Mouse (Mus musculus) kidney, adult 2 months (tissue): ENCODE measurements around the gene Abce1. TPM values are rescaled to one million over a fixed set of nuclear protein-coding genes. Genes with fewer than 3 reads are reported as not detected.

Source experiments
- DNase-seq: peaks from one replicate; pipeline ENCODE4 v3.0.0; 2021
- H3K27ac ChIP-seq: fragments of 200-500 bp; 2 replicates; pipeline ENCODE4 v1.5.1; 2012; ENCODE audit warnings: low read depth, low read length, control low read depth, inconsistent platforms; ENCODE audit not compliant: insufficient read depth
- H3K27me3 ChIP-seq: fragments of 200-500 bp; replicated peaks from 2 replicates; pipeline ENCODE4 v1.6.1; 2012; ENCODE audit warnings: mild to moderate bottlenecking, moderate library complexity, low read length, inconsistent platforms; ENCODE audit not compliant: control insufficient read depth, insufficient read depth
- H3K36me3 ChIP-seq: fragments of 200-500 bp; 2 replicates; pipeline ENCODE4 v1.6.1; 2012; ENCODE audit warnings: mild to moderate bottlenecking, moderate library complexity, low read length, inconsistent platforms; ENCODE audit not compliant: control insufficient read depth, insufficient read depth
- H3K4me1 ChIP-seq: fragments of 200-500 bp; 2 replicates; pipeline ENCODE4 v1.6.1; 2011; ENCODE audit warnings: low read length; ENCODE audit not compliant: control insufficient read depth, insufficient read depth
- H3K4me3 ChIP-seq: fragments of 200-500 bp; 2 replicates; pipeline ENCODE4 v1.5.1; 2011; ENCODE audit warnings: mild to moderate bottlenecking, low read depth, low read length, control low read depth; ENCODE audit not compliant: insufficient read depth
- CTCF ChIP-seq: fragments of 200-500 bp; conservative IDR thresholded peaks from 2 replicates; pipeline ENCODE4 v1.5.1; 2011; ENCODE audit warnings: low read depth, mild to moderate bottlenecking, control low read depth, low read length, moderate library complexity, mixed read lengths; ENCODE audit not compliant: insufficient read depth, insufficient read length
- POLR2A ChIP-seq: fragments of 200-500 bp; IDR thresholded peaks from one replicate; pipeline ENCODE4 v1.6.1; 2011; ENCODE audit warnings: low read depth, low read length, control low read depth
- WGBS: fragments of 180-500 bp; shearing (Covaris S2); methylation state at CpG from one replicate; pipeline ENCODE4 v1.1.7; 2018; 5-methylcytosine and 5-hydroxymethylcytosine counted together
- polyA plus RNA-seq: library from polyadenylated mRNA; depleted of rRNA; stranded (reverse); fragments of >200 nt; gene quantifications from 2 replicates; pipeline ENCODE4 v1.2.3, GENCODE M21; 2012; rRNA removed

Abce1 gene
- polyA plus RNA-seq, 1 experiment, result 17.0 TPM

DNA sequence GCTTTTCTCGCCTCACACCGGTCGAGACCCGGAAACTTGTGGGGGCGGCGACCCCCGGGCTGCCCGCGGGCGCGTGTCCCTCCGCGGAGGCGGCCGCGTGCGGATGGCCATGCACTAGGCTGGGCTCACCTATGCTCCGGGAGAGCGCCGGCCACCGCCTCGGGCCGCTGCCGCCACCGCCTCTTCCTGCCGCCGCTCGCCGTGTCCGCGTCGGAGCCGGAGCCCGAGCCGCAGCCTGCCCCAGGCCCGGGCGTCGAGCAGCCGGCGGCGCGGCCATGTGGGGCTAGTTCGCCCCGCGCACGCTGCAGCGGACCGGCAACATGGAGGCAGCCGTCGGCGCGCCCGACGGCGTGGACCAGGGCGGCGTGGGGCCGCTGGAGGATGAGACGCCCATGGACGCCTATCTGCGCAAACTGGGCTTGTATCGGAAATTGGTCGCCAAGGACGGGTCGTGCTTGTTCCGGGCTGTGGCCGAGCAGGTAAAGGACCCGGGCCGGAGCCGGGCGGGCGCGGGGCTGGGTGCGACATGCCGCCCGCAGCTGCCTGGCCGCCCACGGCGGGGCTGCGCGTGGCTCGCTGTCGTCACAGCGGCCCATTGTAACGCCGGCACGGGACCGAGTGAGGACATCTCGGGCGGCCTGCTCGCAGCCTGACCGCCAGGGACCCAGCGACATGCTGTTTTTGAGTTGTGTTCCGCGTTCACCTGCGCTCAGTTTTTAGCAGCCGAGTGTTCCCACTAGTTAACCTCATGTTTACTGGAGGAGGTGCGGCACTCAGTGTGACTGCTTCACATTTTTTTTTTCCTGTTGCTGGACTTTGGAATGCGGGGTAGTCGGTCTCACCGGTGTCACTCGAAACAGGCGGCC lies 71.7 kb downstream of the Abce1 start, which contains the start of gene Otud4:
TSS of gene Otud4 (plus strand) at position 33 of the 866 bp plus-strand sequence.
- peak within 1 kb of the TSS; percentile 88 for H3K27ac ChIP-seq
- no peaks in the 10 kb centered on the region for H3K27me3 ChIP-seq
- TF ChIP-seq CTCF, result 0 out of 2 replicates have a peak, but pooled peaks have one; percentile 2
- no peak for TF ChIP-seq POLR2A
- peaks cover 13% of the 10 kb centered on the region for H3K4me1 ChIP-seq
- DNase-seq, result peak; percentile 75
- H3K36me3 ChIP-seq, result peaks cover 3% of the 10 kb centered on the region
- WGBS, result under 1% methylated on average over 103 of the region's 103 CpGs
- peak within 1 kb of the TSS; percentile 84 for H3K4me3 ChIP-seq

DNA sequence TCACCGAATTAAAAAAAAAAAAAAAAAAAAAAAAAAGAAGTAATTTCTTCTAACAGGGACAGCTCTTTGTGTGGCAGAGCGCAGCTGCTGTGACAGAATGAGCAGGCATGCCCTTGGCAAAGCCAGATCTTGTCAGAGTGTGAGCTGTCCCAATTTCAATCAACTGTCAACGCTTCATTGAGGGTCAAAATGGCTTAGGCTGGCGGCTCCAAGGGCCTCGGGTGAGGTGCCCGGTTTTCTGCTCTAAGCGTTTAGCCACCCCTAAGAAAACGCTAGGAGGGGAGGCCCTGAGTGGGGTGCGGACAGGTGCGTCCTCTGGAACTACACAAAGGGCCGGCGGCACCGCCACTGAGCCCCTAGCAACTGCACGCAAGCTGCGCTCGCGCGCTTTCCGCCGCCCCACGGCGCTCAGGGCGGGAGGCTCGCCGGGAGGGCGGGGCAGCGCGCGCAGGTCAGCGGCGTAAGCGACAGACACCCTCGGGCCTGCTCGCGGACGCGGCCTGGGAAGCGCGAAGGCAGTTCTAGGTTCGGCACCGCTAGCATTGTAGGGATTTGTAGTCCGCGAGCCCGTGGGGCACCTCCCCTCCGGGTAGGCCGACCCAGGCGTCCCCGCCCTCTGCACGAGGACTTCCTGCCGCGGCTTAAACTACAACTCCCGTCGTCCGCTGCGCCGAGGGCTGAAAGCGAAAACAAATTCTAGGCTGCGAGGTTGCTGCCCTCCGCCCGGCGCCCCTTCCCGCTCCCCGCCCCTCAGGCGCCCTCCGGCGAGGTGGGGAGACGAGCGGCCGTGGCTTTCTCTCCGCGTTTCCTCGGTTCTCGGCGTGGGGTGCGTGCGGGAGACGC lies 72.6 kb downstream of the Abce1 start:
- DNase-seq, result peak; percentile 99
- Histone ChIP-seq H3K27ac (peak overlapping the region; percentile 88), H3K4me3 (peak overlapping the region; percentile 84), H3K27me3 (no peaks in the 10 kb centered on the region), H3K36me3 (no peaks in the 10 kb centered on the region; the same call in 1 of the 2 replicates), H3K4me1 (peaks cover 13% of the 10 kb centered on the region)
- WGBS, result under 1% methylated on average over 77 of the region's 77 CpGs
- TF ChIP-seq POLR2A (peak; percentile 47), CTCF (no peak)

DNA sequence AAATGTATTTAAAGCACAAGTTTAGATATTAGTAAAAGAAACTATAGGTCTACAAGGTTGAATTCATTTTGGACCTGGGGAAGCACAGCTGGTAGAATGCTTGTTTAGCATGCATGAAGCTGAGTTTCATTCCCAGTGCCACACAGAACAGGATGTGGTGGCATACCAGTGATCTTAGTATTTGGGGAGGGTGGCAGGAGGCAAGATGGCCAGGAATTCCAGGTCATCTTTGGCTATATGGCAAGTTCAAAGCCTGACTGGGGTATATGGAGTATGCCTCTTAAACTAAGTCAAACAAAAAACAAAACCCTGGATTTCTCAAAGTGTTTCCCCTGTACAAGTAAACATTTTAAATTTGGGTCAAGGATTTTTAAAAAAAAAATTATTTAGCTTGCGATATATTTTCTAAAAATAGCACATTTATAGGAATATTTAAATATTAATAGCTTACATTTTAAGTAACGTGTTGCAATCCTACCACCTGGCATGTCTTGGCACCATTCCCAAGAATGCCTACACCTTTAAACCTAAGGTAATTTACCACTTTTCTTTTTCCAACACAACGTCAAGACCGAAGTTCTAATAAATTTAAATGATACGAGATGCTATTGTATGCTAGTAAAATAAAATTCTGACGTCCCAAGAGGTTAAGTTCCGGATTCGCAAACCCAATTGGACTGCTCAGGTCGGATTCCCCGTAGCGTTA lies 73.4 kb downstream of the Abce1 start:
- TF ChIP-seq CTCF (no peak), POLR2A (no peak)
- peak overlapping the region; percentile 82; the same call in 1 of the 2 replicates for H3K27ac ChIP-seq
- no peaks in the 10 kb centered on the region for H3K36me3 ChIP-seq
- DNase-seq, result peak; percentile 36
- no peaks in the 10 kb centered on the region; the same call in 1 of the 2 replicates for H3K27me3 ChIP-seq
- H3K4me3 ChIP-seq, result peak overlapping the region; percentile 70
- H3K4me1 ChIP-seq, result peaks cover 13% of the 10 kb centered on the region
- WGBS, result 2% methylated on average over 11 of the region's 11 CpGs

DNA sequence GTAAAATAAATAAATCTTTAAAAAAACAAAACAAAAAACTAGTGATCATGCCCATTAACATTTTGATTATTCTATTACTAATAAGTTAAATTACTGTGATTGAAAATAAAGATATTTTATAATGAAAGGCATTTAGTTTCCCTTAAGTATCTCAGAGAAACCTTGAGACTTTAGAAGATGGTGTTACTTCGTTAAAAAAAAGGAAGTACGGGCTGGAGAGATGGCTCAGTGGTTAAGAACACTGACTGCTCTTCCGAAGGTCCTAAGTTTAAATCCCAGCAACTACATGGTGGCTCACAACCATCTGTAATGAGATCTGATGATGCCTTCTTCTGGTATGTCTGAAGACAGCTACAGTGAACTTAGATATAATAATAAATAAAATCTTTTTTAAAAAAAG lies 74.3 kb downstream of the Abce1 start:
- H3K27ac ChIP-seq, result no peak overlapping the region
- TF ChIP-seq CTCF, result no peak
- H3K4me1 ChIP-seq, result peaks cover 10% of the 10 kb centered on the region
- 84% methylated on average over 3 of the region's 3 CpGs for WGBS
- H3K27me3 ChIP-seq, result no peaks in the 10 kb centered on the region; the same call in 1 of the 2 replicates
- DNase-seq, result no peak
- no peaks in the 10 kb centered on the region for H3K36me3 ChIP-seq
- H3K4me3 ChIP-seq, result no peak overlapping the region

DNA sequence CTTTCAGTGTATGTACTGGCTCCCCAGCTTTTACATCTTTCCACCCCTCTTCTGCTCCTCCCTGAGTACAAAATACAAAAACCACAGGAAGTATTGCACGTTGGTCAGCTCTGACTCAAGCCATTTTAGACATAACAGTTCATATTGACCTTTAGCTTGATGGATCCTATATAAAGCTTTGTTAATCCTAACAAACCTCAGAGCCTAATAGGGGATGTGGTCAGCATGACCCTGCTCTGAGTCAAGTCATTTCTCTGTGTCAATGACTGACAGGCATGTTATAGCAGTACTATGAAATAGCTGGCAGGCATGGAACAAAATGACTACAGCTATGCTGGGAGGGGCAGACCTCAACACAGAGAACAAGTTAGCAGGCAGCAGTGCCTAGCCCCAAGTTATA lies 75.4 kb downstream of the Abce1 start:
- DNase-seq, result no peak
- Histone ChIP-seq H3K4me3 (no peak overlapping the region), H3K27ac (no peak overlapping the region), H3K36me3 (no peaks in the 10 kb centered on the region), H3K4me1 (peaks cover 3% of the 10 kb centered on the region), H3K27me3 (no peaks in the 10 kb centered on the region; the same call in 1 of the 2 replicates)
- TF ChIP-seq CTCF (no peak), POLR2A (no peak)
- 69% methylated on average over 1 of the region's 1 CpGs for WGBS

DNA sequence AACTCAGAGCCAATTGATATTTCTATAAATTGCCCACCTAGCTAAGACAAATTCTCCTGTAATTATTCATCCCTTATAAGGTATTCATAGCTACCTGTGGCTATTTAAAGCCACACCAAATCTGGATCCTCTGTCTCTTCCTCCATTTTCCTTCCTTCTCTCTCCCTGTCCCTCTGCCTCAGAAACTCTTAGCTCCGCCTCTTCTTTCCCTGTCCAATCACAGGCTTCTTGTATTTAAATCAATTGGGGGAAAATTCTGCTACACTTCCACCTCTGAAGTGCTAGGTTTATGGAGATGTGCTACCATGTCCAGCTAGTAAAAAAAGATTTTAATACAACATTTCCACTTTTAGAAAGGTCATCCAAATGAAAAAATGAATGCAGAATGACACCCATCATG lies 76.0 kb downstream of the Abce1 start:
- TF ChIP-seq CTCF (no peak), POLR2A (no peak)
- Histone ChIP-seq H3K4me1 (no peaks in the 10 kb centered on the region; the same call in 1 of the 2 replicates), H3K27me3 (no peaks in the 10 kb centered on the region; the same call in 1 of the 2 replicates), H3K36me3 (no peaks in the 10 kb centered on the region), H3K27ac (no peak overlapping the region), H3K4me3 (no peak overlapping the region)
- DNase-seq, result no peak
- 90% methylated on average over 1 of the region's 1 CpGs for WGBS

Other genes starting within 250 kb of the Abce1 start
- gene Otud4, start 72.1 kb downstream of the Abce1 start, polyA plus RNA-seq, result 14.0 and 19.1 TPM in 2 replicates
- gene Anapc10, start 80 bp upstream of the Abce1 start, polyA plus RNA-seq, result 1.1 and 1.9 TPM in 2 replicates